Mouse (Mus musculus) layer of hippocampus, adult 9-11 months (tissue): ENCODE measurements around the gene Lonp1.
A peak's percentile ranks its signal among the peaks of the same experiment; 100 is the strongest.
"Not testable (repeated sequence)": the region's sequence is repeated elsewhere in the genome, so short reads cannot be mapped to it uniquely, and the experiment has no call there.

Experiments
- DNase-seq: peaks from one replicate; pipeline ENCODE4 v3.0.0; 2022

The Lonp1 gene

GRCm38 (mm10) chr17:56626754-56627470, at the start of gene Lonp1:
Gene Lonp1, minus strand, starts transcription at chr17:56626887.
- peak; percentile 96 for DNase-seq

DNA sequence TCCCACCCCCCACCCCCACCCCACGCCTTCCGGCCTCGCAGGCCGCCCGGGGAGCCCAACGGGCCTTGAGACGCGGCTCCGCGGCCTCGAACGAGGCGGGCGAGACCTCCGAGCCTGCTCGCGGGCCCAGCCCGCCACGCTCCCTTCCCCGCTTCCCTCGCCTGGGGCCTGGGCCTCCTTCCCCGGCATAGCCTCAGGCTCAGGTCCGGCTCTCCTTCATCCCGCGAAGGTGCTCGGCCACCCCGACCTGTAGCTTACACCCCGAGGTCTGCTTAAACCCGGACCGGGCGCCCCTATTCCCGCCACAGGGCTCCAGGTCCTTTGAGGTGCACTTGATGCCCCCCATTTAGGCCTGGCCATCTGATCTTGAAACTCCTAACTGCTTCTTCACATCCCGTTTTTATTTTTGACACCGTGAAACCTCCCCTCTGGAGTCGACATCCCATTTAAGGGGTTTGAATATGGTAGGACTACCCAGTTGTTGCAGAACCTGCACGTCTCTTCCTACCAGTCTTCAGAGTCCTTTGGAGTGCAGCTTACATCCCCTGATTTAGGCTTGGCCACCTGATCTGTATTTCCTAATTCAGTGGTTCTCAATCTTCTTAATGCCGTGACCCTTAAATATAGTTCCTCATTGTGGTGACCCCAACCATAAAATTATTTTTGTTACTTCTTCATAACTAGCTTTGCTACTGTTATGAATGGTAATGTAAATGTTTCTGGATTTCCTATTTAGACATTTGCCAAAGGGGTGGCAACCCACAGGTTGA, 47.1 kb upstream of the Lonp1 start:
- no peak for DNase-seq

DNA sequence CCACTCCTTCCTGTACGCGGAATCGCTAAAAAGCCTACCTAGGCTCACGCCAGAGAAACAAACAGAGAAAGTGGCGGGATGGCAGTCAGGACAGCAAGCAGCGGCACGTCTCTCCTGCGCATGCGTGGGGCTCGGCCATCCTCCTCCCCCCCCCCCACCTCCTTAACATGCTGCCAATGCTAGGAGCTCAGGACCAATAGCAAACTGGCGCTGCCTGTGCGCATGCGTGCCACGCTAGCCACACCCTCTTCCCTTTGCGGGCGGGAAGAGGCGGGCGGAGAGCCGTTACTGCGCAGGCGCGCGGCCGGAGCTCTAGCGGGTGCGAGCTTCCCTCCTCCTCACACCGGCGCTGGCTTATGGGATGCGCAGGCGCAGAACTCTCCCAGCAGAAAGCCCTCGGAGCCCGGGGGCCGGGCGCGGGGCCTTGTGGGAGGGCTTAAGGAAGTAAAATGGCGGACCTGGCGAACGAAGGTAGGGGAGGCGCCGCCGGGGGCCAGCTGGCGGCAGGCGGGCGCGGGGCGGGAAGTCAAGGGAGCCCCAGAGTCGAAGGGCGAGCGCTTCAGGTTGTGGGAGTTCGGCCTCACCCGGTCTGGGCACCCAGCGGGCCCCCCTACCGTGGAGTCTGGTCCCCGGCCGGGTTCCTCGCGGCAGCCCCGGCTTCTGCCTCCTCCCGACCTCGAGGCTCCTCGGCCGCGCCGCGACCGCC, 46.4 kb upstream of the Lonp1 start, which contains the start of gene Ranbp3:
Ranbp3 (plus strand) TSS at position 354 of the 706 bp plus-strand sequence.
- DNase-seq, result peak; percentile 100

GRCm38 (mm10) chr17:56669766-56670165, 43.1 kb upstream of the Lonp1 start:
- DNase-seq, result no peak

DNA sequence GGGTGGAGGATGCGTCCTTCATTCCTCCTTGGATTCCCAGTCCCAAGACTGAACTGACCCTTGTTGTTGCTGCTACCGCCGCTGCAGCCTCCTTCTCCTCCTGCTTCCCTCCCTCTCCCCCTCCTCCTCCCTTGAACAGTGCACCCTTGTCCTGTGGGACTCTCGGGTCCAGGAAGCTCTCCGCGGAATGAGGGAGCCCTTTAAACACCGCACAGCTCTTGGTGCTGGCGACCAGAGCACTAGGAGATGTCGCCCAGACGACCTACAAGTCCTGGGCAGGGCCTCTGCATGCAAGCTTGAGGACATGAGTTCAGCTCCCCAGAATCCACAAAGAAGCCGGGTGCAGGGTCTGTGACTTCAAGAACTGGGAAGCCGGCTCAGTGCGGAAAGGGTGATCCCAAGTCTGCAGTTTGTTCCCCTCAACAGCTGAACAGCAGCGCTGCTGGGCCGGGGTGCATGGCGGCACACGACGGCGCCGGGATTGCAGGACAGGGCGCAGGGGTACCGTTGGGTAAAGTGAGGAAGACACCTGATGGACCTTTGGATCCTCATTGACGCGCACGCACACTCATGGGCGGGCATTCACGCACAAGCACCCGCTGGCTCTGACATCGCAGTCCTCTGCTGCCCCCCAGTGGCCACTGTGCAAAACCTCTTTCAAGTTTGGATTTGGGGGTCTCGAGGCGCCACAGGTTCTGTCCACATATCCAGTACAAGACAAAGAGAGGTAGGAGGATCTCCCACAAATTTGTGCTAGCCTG, 41.9 kb upstream of the Lonp1 start:
- peak; percentile 66 for DNase-seq

DNA sequence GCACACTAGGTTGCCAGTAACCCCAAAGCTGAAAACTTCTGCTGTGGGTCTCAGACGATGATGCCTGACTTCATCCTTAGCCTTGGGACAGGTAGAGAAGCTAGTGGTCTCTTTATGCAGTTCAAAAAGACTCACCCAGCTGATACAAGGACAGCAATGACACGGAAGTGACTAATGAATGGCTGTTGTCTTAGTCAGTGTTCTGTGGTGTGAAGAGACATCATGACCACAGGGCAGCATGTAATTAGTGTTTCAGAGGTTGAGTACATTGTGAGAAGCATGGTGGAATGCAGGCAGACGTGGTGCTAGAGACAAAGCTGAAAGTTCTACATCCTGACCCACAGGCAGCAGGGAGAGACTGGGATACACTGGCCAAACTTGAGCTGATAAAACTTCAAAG, 40.9 kb upstream of the Lonp1 start:
- DNase-seq, result no peak

DNA sequence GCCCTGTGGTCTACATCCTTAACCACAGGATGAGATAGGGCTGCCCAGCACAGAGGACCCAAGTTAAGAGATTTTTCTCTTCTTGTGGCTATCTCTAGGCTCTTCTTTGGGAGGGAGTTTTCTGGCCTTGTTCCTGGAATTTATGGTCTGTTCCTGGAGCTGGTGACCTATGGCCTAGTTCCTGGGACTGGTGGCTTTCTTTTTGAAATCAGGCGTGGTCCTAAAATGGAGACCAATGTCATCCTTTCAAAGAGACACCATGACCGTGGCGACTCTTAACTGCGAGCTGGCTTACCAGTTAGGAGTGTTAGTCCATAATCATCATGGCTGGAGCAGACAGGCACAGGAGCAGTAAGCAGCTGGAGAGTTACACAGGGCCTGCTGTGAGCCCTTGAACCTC, 39.7 kb upstream of the Lonp1 start:
- DNase-seq, result no peak

GRCm38 (mm10) chr17:56664333-56664732, 37.6 kb upstream of the Lonp1 start:
- no peak for DNase-seq

GRCm38 (mm10) chr17:56663659-56664058, 37.0 kb upstream of the Lonp1 start:
- no peak for DNase-seq

GRCm38 (mm10) chr17:56656171-56656570, 29.5 kb upstream of the Lonp1 start:
- DNase-seq, result no peak

DNA sequence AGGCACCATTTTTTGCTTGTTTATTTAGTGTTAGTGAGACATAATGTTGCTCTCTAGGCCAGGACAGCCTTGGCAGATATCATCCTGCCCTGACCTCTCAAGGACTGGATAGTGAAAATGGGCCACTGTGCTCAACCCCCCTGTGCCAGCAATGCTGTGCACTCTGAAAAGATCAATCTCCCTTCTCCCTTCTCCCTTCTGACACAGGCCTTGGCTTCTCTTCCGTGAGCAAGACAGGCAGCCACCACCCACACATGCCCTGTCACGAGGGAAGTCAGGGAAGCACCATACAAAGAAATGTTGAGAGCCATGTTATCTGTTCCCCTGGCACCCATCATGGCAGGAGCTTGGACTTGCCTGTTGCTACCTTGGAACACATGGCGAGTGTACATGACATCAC, 28.6 kb upstream of the Lonp1 start:
- no peak for DNase-seq

DNA sequence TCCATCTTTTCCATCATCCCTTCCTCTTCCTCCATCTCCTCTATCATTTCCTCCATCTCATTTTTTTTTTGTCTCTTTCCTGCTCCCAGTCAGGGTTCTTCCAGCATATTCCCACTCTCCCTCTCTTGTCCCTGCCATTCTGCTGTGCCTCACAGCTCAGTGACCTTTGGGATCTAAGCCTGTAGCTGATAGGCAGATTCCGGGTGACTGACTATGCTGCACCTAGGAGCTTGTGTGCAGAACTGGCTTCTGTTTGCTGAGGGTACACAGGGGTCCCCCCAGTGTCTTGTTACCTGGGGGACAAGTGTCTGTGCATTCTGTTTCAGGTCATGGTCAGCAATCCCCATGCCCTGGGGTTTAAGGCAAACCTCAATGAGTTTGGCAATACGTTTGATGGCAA, 28.1 kb upstream of the Lonp1 start:
- DNase-seq, result no peak

GRCm38 (mm10) chr17:56651801-56652200, 25.1 kb upstream of the Lonp1 start:
- DNase-seq, result no peak

DNA sequence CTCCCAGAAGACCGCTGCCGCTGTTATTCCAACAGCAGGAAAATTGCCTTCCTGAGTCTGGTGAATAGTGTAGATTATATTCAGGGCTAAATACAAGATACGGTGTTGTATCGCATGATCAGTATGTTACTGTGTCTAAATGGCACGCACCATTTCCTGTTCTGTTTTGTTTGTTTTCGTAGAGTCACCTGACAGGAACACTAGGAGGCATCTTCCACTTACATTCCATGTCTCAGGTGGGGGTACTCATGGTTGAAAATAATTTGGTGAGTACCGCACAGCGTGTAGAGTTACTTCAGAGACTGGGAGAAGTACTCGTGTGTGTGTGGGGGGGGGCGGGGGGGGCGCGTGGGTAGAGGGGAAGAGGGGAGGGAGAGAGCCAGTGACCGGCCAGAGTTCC, 20.9 kb upstream of the Lonp1 start:
- DNase-seq, result no peak

GRCm38 (mm10) chr17:56643237-56643636, 16.6 kb upstream of the Lonp1 start:
- no peak for DNase-seq

DNA sequence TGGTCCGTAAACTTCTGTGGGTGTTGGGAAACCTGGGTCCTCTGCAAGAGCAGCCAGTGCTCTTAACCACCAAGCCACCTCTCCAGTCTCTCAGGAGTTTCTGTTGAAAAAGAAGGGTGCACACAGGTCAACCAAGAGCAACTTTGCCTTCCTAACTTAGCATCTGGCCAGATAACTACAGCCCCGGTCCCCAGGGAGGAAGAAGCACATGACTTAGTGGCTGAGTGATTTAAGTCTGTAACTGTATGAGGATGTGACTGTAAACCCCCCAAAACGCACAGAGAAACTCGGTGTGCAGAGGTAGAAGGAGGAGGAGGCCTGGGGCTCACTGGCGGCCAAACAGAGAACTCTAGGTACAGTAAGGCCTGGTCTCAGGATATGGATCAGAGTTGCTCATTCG, 7.3 kb upstream of the Lonp1 start:
- DNase-seq, result no peak

GRCm38 (mm10) chr17:56631807-56632206, 5.1 kb upstream of the Lonp1 start:
- no peak for DNase-seq

DNA sequence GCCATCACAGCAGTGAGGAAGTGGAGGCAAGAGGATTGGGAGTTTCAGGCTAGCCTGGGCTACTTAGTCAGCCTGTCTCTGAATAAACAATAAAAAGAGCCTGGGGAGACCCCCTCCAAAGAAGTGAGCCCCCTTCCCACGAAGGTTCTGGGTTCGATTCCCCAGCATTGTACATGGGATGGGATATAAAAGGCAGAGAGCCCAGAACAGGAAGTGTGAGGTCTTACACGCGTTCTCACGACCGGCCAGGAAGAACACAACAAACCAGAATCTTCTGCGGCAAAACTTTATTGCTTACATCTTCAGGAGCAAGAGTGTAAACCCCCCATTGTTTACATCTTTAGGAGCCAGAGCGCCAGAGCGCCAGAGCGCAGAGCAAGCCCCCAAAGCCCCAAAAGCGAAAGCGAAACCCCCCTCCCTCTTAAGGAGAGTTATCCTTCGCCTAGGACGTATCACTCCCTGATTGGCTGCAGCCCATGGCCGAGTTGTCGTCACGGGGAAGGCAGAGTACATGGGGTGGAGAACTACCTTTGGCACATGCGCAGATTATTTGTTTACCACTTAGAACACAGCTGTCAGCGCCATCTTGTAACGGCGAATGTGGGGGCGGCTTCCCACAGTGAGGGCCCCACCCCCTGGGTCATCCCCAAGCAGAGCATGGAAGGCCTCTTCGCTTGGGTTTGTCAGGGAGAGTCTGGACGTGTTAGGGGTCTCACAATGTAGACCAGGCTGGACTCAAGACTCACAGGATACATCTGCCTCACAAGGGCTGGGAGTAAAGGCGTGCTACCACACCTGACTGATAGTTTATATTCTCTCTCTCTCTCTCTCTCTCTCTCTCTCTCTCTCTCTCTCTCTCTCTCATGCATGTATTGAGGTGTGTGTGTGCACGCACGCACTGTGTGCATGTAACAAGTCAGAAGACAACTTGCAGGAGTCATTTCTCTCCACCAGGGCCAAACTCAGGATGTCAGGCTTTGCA, 3.4 kb upstream of the Lonp1 start:
- not testable (repeated sequence) for DNase-seq

DNA sequence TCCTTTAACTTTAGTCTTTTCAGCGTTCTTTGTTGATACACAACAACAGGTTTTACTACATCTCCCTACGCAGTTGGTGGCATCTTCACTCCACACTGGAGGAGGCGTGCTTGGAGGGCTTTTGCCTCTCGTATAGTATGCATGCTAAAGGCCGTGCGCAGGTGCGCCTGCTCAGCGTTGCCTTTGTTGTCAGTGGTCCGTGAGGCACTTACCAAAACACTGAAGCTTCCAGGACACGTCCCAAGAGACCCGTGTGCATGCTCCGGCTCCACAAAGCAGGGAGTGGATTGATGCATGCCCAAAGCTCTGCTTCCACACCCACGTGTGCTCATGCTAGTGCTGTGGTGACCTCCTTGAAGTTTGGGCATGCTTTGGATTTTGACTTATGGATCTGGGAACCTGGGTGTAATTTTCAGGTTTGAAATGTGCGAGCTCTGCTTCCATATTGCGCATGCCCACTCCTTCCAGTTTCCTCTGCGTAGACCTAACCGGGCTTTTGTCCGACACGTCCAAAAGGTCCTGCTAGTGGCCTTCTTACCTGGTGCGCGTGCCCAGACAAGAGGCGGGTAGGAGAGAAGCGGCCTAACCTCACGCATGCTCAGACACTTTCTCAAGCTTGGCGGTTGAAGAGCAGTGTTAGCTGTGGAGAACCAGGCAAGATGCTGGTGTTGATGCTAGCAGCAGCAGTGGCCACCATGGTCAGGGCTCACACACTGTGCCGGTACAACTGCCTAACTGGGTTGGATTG, 1.0 kb upstream of the Lonp1 start, which contains the start of gene Catsperd:
Catsperd (plus strand) TSS at position 614 of the 748 bp plus-strand sequence.
- DNase-seq, result no peak

GRCm38 (mm10) chr17:56626260-56626659, 427 bp downstream of the Lonp1 start:
- no peak for DNase-seq

DNA sequence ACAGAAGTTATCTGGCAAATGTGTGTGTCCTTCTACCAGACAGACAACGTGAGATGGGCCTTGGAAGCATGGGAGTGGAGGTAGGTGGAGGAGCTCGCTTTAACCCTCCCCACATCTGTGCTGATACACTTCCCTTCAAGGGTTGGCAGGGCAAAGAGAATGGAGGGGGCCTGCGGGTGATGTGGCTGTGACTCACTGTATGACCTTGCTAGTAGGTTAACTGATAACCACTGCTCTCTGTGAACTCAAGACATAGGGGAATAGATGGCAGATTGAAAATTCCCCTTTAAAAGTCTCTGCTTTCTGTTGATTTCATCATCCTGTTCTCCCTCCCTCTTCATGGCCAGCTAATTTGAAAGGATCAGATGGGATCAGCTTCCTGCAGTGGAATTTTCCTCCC, 1.2 kb downstream of the Lonp1 start:
- no peak for DNase-seq
